Mouse (Mus musculus): Measurements from ENCODE around the gene Atg2b. TPM values are rescaled to one million over a fixed set of nuclear protein-coding genes. Genes with fewer than 3 reads are reported as not detected.

The Atg2b gene
- polyA plus RNA-seq, 1 experiment from 2014 or later = 16.7 TPM

DNA sequence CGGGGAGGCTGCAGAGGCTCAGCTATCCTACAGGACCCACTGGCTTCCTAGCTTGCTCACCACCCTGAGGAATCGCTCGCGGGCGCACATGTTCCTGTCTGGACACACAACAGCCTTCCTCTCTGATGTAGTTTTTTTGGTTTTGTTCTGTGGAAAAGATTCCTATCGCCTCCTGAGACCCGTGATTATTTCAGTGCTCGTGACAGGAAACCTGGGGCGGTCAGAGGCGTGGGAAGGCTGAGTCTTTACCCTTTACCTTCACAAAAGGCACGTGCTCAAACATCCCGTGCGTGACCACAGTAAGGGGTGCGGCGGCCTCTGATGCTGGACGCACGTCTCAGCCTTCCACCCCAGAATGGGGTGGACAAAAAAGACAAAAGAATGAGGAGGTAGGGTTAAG, 104.5 kb downstream of the Atg2b start:
- Histone ChIP-seq H3K27ac (replicated peaks; ENCODE audit: low read depth, low read length) (no peak overlapping the region), H3K9me3 (ENCODE audit: control insufficient read depth, low read length) (no peaks in the 10 kb centered on the region), H3K36me3 (ENCODE audit: control insufficient read depth, insufficient read depth, low read length) (no peaks in the 10 kb centered on the region), H3K4me3 (ENCODE audit: low read depth, low read length) (no peak overlapping the region), H3K4me1 (ENCODE audit: control insufficient read depth, insufficient read depth, low read length) (peaks cover 8% of the 10 kb centered on the region; the same call in 1 of the 2 replicates), H3K4me2 (ENCODE audit: low read depth, severe bottlenecking) (no peak overlapping the region), H3K27me3 (ENCODE audit: control insufficient read depth, insufficient read depth, low read length) (no peaks in the 10 kb centered on the region), H3K9ac (ENCODE audit: low read length) (no peak overlapping the region)
- 84% methylated on average over 17 of the region's 17 CpGs for WGBS
- DNase-seq (ENCODE audit: low spot score) (no peak), ATAC-seq (ENCODE audit: insufficient number of reproducible peaks, low FRiP score, low TSS enrichment, low read depth) (no peak)

DNA sequence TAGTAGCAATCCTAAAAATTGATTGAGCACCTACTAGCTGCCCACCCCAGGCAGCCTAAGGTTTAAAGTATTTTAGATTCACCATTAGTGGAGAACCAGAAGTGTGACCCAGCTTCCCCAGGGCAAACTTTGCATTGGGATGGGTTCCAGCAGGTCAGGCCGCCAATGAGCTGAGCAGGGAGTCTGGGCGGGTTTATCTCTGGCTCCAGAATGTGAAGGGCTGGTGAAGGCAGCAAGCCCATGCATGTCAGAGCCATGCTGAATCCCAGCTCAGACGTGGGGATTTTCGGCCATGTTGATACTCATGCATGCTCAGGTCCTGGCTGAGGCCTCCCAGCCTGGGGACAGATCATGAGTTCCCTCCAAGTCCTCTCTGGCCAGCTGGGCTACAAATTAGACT, 110.7 kb downstream of the Atg2b start:
- WGBS = 85% methylated on average over 4 of the region's 4 CpGs
- no peak overlapping the region for H3K9ac ChIP-seq (ENCODE audit: low read length)
- ATAC-seq (ENCODE audit: insufficient number of reproducible peaks, low FRiP score, low TSS enrichment, low read depth) = no peak; the same call in 1 of the 2 replicates

DNA sequence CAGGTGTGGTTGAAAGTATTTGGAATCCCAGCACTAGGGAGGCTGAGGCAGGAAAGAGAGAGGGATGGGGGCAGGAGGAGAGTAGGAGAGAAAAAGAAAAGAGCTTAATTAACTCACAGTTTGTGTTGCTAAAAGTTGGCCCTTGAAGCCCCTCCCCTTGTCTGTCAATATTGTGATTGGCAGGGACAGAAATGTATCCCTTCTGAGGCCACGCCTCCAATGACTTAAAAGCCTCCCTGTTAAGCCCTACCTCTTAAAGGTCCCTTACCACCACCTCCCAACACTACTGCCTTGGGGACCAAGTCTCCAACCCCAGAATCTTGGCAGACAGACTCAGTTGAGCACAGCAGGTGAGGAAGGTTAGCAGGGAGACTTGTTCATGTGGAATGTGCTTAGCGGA, 112.4 kb downstream of the Atg2b start:
- Histone ChIP-seq H3K9me3 (ENCODE audit: control insufficient read depth, low read length) (no peaks in the 10 kb centered on the region), H3K4me2 (ENCODE audit: low read depth, severe bottlenecking) (no peak overlapping the region), H3K9ac (ENCODE audit: low read length) (no peak overlapping the region), H3K27ac (replicated peaks; ENCODE audit: low read depth, low read length) (no peak overlapping the region), H3K4me3 (ENCODE audit: low read depth, low read length) (no peak overlapping the region), H3K4me1 (ENCODE audit: control insufficient read depth, insufficient read depth, low read length) (no peaks in the 10 kb centered on the region), H3K27me3 (ENCODE audit: control insufficient read depth, insufficient read depth, low read length) (no peaks in the 10 kb centered on the region), H3K36me3 (ENCODE audit: control insufficient read depth, insufficient read depth, low read length) (no peaks in the 10 kb centered on the region)
- 90% methylated on average over 2 of the region's 2 CpGs for WGBS
- no peak for ATAC-seq (ENCODE audit: insufficient number of reproducible peaks, low FRiP score, low TSS enrichment, low read depth)
- no peak for DNase-seq (ENCODE audit: low spot score)

More for the DNA sequence above, 110.7 kb downstream of the Atg2b start:
- no peak overlapping the region for H3K27ac ChIP-seq (replicated peaks; ENCODE audit: low read depth, low read length)
- H3K9me3 ChIP-seq (ENCODE audit: control insufficient read depth, low read length) = no peaks in the 10 kb centered on the region
- no peak for DNase-seq (ENCODE audit: low spot score)
- no peaks in the 10 kb centered on the region for H3K4me1 ChIP-seq (ENCODE audit: control insufficient read depth, insufficient read depth, low read length)
- no peak overlapping the region for H3K4me2 ChIP-seq (ENCODE audit: low read depth, severe bottlenecking)
- no peak overlapping the region for H3K4me3 ChIP-seq (ENCODE audit: low read depth, low read length)
- no peaks in the 10 kb centered on the region for H3K36me3 ChIP-seq (ENCODE audit: control insufficient read depth, insufficient read depth, low read length)
- no peaks in the 10 kb centered on the region for H3K27me3 ChIP-seq (ENCODE audit: control insufficient read depth, insufficient read depth, low read length)

DNA sequence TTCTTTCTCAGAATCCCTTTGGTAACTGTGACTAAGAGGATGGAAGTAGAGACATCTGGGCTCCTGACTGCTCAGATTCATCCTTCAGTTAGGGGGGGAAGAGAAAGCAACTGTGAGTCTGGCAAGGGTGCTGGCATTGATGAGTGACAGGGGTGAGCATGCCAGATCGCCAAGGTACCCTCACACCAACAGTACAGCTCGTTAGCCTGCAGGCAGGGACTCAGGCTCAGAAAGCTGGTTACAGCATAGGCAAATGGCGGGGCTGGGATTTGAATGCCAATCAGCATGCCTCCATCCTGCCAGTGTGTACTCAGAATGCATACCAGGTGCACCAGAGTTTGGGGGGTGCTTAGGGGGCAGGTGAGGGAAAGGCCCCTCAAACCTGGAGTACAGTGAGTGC, 113.1 kb downstream of the Atg2b start:
- no peak for ATAC-seq (ENCODE audit: insufficient number of reproducible peaks, low FRiP score, low TSS enrichment, low read depth)
- WGBS = 61% methylated on average over 3 of the region's 3 CpGs
- no peaks in the 10 kb centered on the region for H3K4me1 ChIP-seq (ENCODE audit: control insufficient read depth, insufficient read depth, low read length)
- H3K27me3 ChIP-seq (ENCODE audit: control insufficient read depth, insufficient read depth, low read length) = no peaks in the 10 kb centered on the region
- H3K27ac ChIP-seq (replicated peaks; ENCODE audit: low read depth, low read length) = no peak overlapping the region
- H3K36me3 ChIP-seq (ENCODE audit: control insufficient read depth, insufficient read depth, low read length) = no peaks in the 10 kb centered on the region
- no peaks in the 10 kb centered on the region for H3K9me3 ChIP-seq (ENCODE audit: control insufficient read depth, low read length)
- no peak overlapping the region for H3K4me3 ChIP-seq (ENCODE audit: low read depth, low read length)
- no peak overlapping the region for H3K9ac ChIP-seq (ENCODE audit: low read length)
- H3K4me2 ChIP-seq (ENCODE audit: low read depth, severe bottlenecking) = no peak overlapping the region
- no peak for DNase-seq (ENCODE audit: low spot score)

Other genes starting within 250 kb of the Atg2b start
- 4.1 and 4.7 TPM in 2 replicates for gene D430019H16Rik, start 231.4 kb downstream of the Atg2b start, polyA plus RNA-seq (2014; fragmentation: Nextera tagmentation; extraction: Ambion mirVana)
- 0.18 and 0.28 TPM in 2 replicates for gene Bdkrb2, start 122.0 kb downstream of the Atg2b start, polyA plus RNA-seq (2014; fragmentation: Nextera tagmentation; extraction: Ambion mirVana)
- gene Bdkrb1, start 82.1 kb downstream of the Atg2b start, polyA plus RNA-seq (2014; fragmentation: Nextera tagmentation; extraction: Ambion mirVana) = not detected in 2 replicates
- 35.4 and 39.0 TPM in 2 replicates for gene Gskip, start 382 bp downstream of the Atg2b start, polyA plus RNA-seq (2014; fragmentation: Nextera tagmentation; extraction: Ambion mirVana)
- 0.09 and 0.16 TPM in 2 replicates for gene Ak7, start 20.8 kb upstream of the Atg2b start, polyA plus RNA-seq (2014; fragmentation: Nextera tagmentation; extraction: Ambion mirVana)
- 226 and 249 TPM in 2 replicates for gene Papola, start 99.5 kb upstream of the Atg2b start, polyA plus RNA-seq (2014; fragmentation: Nextera tagmentation; extraction: Ambion mirVana)